Mouse (Mus musculus) heart, embryonic 11.5 days (tissue): Measurements from ENCODE around the gene Rasa2. TPM values are rescaled to one million over a fixed set of nuclear protein-coding genes. Genes with fewer than 3 reads are reported as not detected.

Experiments used
- ATAC-seq: fragments of 200-750 bp; cut with Nextera tagmentation; replicated peaks from 2 replicates; pipeline ENCODE4 v1.8.0; 2017; ENCODE audit warnings: moderate library complexity; ENCODE audit not compliant: insufficient number of reproducible peaks, low FRiP score, low TSS enrichment
- H3K27ac ChIP-seq: fragments of 300-500 bp; sonication (generic); 2 replicates; pipeline ENCODE4 v1.5.1; 2014; ENCODE audit warnings: mild to moderate bottlenecking, low read depth, low read length
- H3K27me3 ChIP-seq: fragments of 300-500 bp; sonication (generic); 2 replicates; pipeline ENCODE4 v1.6.1; 2014; ENCODE audit warnings: mild to moderate bottlenecking, low read length, mixed read lengths; ENCODE audit not compliant: control insufficient read depth, insufficient read depth
- H3K36me3 ChIP-seq: fragments of 300-500 bp; sonication (generic); 2 replicates; pipeline ENCODE4 v1.6.1; 2014; ENCODE audit warnings: mild to moderate bottlenecking, low read length, moderate library complexity, mixed read lengths; ENCODE audit not compliant: control insufficient read depth, insufficient read depth
- H3K4me1 ChIP-seq: fragments of 300-500 bp; sonication (generic); 2 replicates; pipeline ENCODE4 v1.6.1; 2014; ENCODE audit warnings: low read length; ENCODE audit not compliant: control insufficient read depth, insufficient read depth
- H3K4me2 ChIP-seq: fragments of 300-500 bp; sonication (generic); 2 replicates; pipeline ENCODE4 v1.6.1; 2014; ENCODE audit warnings: mild to moderate bottlenecking, moderate library complexity
- H3K4me3 ChIP-seq: fragments of 300-500 bp; sonication (generic); 2 replicates; pipeline ENCODE4 v1.5.1; 2014; ENCODE audit warnings: low read depth, low read length
- H3K9ac ChIP-seq: fragments of 300-500 bp; sonication (generic); 2 replicates; pipeline ENCODE4 v1.6.1; 2014; ENCODE audit warnings: mild to moderate bottlenecking, low read depth, low read length, moderate library complexity
- H3K9me3 ChIP-seq: fragments of 300-500 bp; sonication (generic); replicated peaks from 2 replicates; pipeline ENCODE4 v1.6.1; 2016; ENCODE audit warnings: low read length; ENCODE audit not compliant: control insufficient read depth
- WGBS: fragments of 180-500 bp; shearing (Covaris S2); extraction: QIAGEN DNeasy Blood & Tissue Kit; methylation state at CpG from one replicate; pipeline ENCODE4 v1.1.7; 2014; ENCODE audit not compliant: insufficient replicate concordance; 5-methylcytosine and 5-hydroxymethylcytosine counted together
- polyA plus RNA-seq: library from polyadenylated mRNA; unstranded; fragments of >200 nt; fragmentation: Nextera tagmentation; extraction: Ambion mirVana; gene quantifications from 2 replicates; pipeline ENCODE4 v1.2.1, GENCODE M21; 2014

Gene Rasa2
- polyA plus RNA-seq, 1 experiment from 2014 or later: 16.3 TPM

DNA sequence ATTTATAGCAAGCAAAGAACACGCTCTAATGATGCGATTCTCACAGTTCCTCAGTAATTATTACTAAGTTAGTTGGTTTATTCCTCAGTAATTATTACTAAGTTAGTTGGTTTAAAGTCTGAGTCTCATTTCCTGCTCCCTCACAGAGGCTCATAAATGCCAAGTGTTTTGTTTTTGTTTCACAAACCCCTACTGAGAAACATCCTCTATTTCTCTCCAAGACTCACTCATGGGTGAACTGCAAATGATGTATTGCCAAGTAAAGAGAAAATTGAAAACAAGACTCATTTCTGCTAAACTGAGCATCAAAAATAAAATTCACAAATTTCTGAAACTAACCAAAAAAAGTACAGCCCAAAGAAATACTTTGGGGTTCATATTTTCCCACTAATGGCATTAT lies 47.9 kb downstream of the Rasa2 start:
- 96% methylated on average over 2 of the region's 2 CpGs for WGBS
- no peak overlapping the region for H3K9ac ChIP-seq
- H3K36me3 ChIP-seq: no peaks in the 10 kb centered on the region
- H3K27me3 ChIP-seq: no peaks in the 10 kb centered on the region
- no peaks in the 10 kb centered on the region for H3K4me1 ChIP-seq
- no peak overlapping the region for H3K4me3 ChIP-seq
- no peaks in the 10 kb centered on the region for H3K9me3 ChIP-seq
- H3K27ac ChIP-seq: no peak overlapping the region
- no peak overlapping the region for H3K4me2 ChIP-seq
- no peak for ATAC-seq

DNA sequence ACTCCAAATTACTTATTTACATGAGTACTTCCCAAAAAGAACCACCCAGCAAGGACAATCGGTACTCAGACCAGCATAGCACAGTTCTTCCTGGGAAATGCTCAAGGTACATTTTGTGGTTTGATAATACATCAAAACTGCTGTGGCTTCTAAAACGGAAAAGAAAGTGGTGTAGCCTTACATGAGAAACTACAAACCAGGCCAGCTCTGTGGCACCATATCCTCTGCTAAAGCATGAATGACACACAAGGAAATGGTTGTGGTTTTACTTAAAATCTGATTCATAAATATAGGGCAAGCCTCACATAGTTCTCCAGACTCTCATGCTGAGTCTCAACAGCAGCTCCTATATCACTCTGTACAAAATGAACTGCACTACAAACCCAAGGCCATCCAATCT lies 48.3 kb downstream of the Rasa2 start:
- Histone ChIP-seq H3K9me3 (no peaks in the 10 kb centered on the region), H3K4me3 (no peak overlapping the region), H3K27ac (no peak overlapping the region), H3K27me3 (no peaks in the 10 kb centered on the region), H3K9ac (no peak overlapping the region), H3K36me3 (no peaks in the 10 kb centered on the region), H3K4me1 (no peaks in the 10 kb centered on the region), H3K4me2 (no peak overlapping the region)
- ATAC-seq: no peak
- 77% methylated on average over 2 of the region's 2 CpGs for WGBS

GRCm38 (mm10) chr9:96578190-96578589 lies 53.2 kb downstream of the Rasa2 start:
- Histone ChIP-seq H3K4me2 (no peak overlapping the region), H3K36me3 (no peaks in the 10 kb centered on the region), H3K4me3 (no peak overlapping the region), H3K9me3 (no peaks in the 10 kb centered on the region), H3K9ac (no peak overlapping the region), H3K27me3 (no peaks in the 10 kb centered on the region), H3K27ac (no peak overlapping the region), H3K4me1 (no peaks in the 10 kb centered on the region)
- ATAC-seq: no peak
- WGBS: 76% methylated on average over 4 of the region's 4 CpGs

- WGBS: 74% methylated on average over 6 of the region's 6 CpGs
- ATAC-seq: no peak
These were observed 53.7 kb downstream of the Rasa2 start for GRCm38 (mm10) chr9:96577674-96578073.

DNA sequence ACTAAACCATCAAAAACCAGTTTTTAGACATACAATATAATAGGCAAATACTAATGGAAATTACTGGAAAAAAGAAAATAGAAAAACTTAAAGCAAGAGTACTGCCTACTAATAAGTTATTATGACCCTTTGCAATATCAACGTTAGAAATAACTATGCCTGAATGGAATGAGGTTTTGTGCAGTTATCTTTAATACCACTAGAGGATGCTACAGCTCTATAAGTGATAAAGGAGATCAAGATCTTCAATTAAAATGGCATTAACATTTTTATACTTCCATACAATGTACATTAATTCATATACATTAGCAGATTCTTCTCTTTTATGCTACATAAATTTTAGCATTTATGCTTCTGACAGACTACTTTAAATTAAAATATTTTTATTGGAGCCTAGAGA lies 58.2 kb downstream of the Rasa2 start:
- Histone ChIP-seq H3K27me3 (no peaks in the 10 kb centered on the region), H3K36me3 (peaks cover 5% of the 10 kb centered on the region; the same call in 1 of the 2 replicates), H3K4me2 (no peak overlapping the region), H3K9me3 (no peaks in the 10 kb centered on the region), H3K4me3 (no peak overlapping the region), H3K4me1 (no peaks in the 10 kb centered on the region), H3K27ac (no peak overlapping the region), H3K9ac (no peak overlapping the region)
- WGBS: 19% methylated on average over 1 of the region's 1 CpGs
- ATAC-seq: no peak

More at GRCm38 (mm10) chr9:96577674-96578073, 53.7 kb downstream of the Rasa2 start:
- H3K4me3 ChIP-seq: no peak overlapping the region
- H3K27ac ChIP-seq: no peak overlapping the region
- H3K9me3 ChIP-seq: no peaks in the 10 kb centered on the region
- H3K9ac ChIP-seq: no peak overlapping the region
- H3K4me2 ChIP-seq: no peak overlapping the region
- no peaks in the 10 kb centered on the region for H3K4me1 ChIP-seq
- H3K36me3 ChIP-seq: no peaks in the 10 kb centered on the region
- no peaks in the 10 kb centered on the region for H3K27me3 ChIP-seq

DNA sequence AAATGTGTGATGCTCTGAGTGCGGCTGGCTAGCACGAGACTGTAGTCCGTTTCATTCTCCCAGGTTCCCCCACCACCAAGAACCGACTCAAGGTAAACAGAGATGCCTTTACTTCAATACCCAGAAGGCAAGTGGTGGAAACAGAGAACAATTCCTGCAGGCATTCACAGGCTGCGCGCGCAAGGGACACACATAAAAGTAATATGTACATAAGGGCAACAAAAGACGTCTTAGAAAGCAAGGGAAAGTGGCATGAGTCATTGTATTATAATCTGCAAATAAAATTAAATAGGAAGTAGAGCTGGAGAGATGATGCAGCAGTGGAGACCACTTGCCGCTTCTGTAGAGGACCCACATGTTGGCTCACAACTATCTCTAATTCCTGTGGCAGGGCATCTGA lies 58.7 kb downstream of the Rasa2 start:
- no peak overlapping the region for H3K4me2 ChIP-seq
- H3K27ac ChIP-seq: no peak overlapping the region
- no peak for ATAC-seq
- no peaks in the 10 kb centered on the region for H3K4me1 ChIP-seq
- no peaks in the 10 kb centered on the region for H3K27me3 ChIP-seq
- H3K9me3 ChIP-seq: no peaks in the 10 kb centered on the region
- WGBS: 85% methylated on average over 9 of the region's 9 CpGs
- peaks cover 5% of the 10 kb centered on the region; the same call in 1 of the 2 replicates for H3K36me3 ChIP-seq
- H3K4me3 ChIP-seq: no peak overlapping the region
- H3K9ac ChIP-seq: no peak overlapping the region

GRCm38 (mm10) chr9:96566470-96566996 lies 64.9 kb downstream of the Rasa2 start:
- H3K9ac ChIP-seq: no peak overlapping the region
- no peak for ATAC-seq
- H3K27me3 ChIP-seq: no peaks in the 10 kb centered on the region
- no peaks in the 10 kb centered on the region for H3K9me3 ChIP-seq
- H3K36me3 ChIP-seq: peaks cover 8% of the 10 kb centered on the region; the same call in 1 of the 2 replicates
- 79% methylated on average over 8 of the region's 8 CpGs for WGBS
- no peaks in the 10 kb centered on the region for H3K4me1 ChIP-seq
- H3K4me3 ChIP-seq: no peak overlapping the region
- H3K27ac ChIP-seq: no peak overlapping the region
- H3K4me2 ChIP-seq: no peak overlapping the region

GRCm38 (mm10) chr9:96563501-96563900 lies 67.9 kb downstream of the Rasa2 start:
- WGBS: 78% methylated on average over 4 of the region's 4 CpGs

DNA sequence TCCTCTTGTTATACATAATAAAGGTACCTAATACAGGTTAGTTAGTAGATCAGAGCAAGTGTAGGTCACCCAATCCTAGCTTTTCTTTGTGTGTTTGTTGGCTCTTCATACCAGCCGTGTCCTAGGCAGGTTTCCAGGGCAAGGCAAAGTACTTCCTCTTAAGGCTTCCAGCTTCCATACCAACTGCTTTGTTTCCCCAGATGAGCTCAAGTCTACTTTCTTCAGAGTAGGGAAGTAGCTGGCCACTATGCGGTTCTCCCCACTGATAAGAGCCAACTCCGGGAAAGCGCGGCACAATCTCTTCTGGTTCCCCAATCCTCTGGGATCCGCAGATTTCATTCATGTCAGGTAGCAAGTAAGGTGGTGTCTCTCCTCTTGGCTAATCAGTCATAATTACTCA lies 72.3 kb downstream of the Rasa2 start:
- no peak for ATAC-seq
- no peak overlapping the region for H3K4me3 ChIP-seq
- no peaks in the 10 kb centered on the region for H3K27me3 ChIP-seq
- no peak overlapping the region for H3K9ac ChIP-seq
- H3K36me3 ChIP-seq: peaks cover 16% of the 10 kb centered on the region
- no peak overlapping the region for H3K4me2 ChIP-seq
- WGBS: 83% methylated on average over 6 of the region's 6 CpGs
- no peaks in the 10 kb centered on the region for H3K9me3 ChIP-seq
- H3K27ac ChIP-seq: no peak overlapping the region
- no peaks in the 10 kb centered on the region for H3K4me1 ChIP-seq

More at GRCm38 (mm10) chr9:96563501-96563900, 67.9 kb downstream of the Rasa2 start:
- no peak for ATAC-seq
- H3K27ac ChIP-seq: no peak overlapping the region
- H3K4me3 ChIP-seq: no peak overlapping the region
- H3K27me3 ChIP-seq: no peaks in the 10 kb centered on the region
- H3K9me3 ChIP-seq: no peaks in the 10 kb centered on the region
- no peak overlapping the region for H3K4me2 ChIP-seq
- no peak overlapping the region for H3K9ac ChIP-seq
- no peaks in the 10 kb centered on the region for H3K4me1 ChIP-seq
- peaks cover 19% of the 10 kb centered on the region for H3K36me3 ChIP-seq
